Mouse (Mus musculus): ENCODE measurements around the gene Ppp1r14b. TPM values are rescaled to one million over a fixed set of nuclear protein-coding genes. Genes with fewer than 3 reads are reported as not detected.

The Ppp1r14b gene
- total RNA-seq, 2 experiments from 2014 or later, result 96.6 to 107 TPM

DNA sequence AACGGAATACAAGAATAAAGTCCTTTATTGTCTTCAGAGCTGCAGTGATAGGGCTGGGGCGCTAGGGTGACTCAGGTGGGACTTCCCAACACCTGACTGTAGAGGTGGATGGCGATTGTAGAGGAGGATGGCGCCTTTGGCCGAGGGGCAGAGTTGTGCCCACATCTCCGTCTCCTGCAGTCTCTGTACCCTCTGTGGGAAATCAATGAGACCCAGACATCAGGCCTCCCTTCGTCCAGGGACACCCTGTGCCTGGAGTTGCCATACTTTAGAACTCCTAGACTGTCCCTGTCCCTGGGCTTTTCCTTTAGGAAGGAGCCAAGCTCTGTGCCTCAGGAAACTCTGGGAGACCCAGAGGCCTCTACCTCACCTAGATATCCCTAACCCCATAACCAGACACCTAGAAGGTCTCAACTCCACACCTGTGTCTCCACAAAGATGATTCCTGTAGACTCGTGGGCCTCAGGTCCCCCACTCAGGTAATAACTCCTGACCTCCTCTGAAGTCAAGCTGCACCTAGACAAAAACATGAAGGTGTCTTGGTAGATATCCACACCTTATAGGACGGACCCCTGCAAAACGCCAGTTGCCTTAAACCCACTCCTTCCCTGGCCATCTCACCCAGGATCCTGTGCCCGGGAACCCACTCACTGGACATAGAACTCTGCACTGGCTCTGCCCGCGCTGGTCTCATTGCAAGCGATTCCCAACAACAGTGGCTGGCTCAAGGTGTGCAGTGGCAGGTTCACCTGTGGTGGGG is 18.4 kb downstream of the Ppp1r14b start:
- DNase-seq (ENCODE audit: low spot score in 2 of 2), result no peak

DNA sequence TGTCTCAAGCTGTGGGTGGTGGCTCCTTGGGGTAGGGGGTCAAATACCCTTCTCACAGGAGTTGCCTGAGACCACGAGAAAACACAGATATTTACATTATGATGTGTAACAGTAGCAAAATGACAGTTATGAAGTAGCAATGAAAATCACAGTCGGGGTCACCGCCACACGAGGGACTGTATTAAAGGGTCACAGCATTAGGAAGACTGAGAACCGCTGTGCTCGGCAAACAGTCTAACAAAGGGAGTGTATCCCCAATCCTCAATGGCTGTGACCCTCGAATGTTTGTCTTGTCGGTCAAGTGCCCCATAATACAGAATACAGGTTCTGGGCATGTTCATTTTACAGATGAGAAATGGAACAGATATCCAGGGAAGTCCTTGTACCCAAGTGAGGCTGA is 19.2 kb downstream of the Ppp1r14b start:
- no peak for DNase-seq (ENCODE audit: low spot score in 2 of 2)

DNA sequence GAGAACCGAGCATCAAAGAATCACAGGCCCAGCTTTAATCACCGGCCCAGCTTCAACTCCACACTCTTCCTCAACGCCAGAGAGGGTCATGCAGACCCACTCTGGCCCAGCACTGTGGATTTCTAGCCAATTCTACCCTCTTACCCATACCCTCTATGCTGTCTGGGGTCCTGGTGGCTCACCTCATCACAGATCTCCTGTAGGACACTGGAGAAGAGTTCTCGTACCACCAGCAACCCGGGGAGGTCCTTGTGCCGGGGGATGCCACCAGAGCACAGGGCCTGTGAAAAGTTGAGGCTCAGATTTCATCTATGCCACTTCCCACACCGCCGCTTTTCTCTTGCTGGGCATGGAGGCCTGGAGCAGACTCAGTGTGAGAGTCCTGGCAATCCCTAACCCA is 19.7 kb downstream of the Ppp1r14b start:
- no peak for DNase-seq (ENCODE audit: low spot score in 2 of 2)

DNA sequence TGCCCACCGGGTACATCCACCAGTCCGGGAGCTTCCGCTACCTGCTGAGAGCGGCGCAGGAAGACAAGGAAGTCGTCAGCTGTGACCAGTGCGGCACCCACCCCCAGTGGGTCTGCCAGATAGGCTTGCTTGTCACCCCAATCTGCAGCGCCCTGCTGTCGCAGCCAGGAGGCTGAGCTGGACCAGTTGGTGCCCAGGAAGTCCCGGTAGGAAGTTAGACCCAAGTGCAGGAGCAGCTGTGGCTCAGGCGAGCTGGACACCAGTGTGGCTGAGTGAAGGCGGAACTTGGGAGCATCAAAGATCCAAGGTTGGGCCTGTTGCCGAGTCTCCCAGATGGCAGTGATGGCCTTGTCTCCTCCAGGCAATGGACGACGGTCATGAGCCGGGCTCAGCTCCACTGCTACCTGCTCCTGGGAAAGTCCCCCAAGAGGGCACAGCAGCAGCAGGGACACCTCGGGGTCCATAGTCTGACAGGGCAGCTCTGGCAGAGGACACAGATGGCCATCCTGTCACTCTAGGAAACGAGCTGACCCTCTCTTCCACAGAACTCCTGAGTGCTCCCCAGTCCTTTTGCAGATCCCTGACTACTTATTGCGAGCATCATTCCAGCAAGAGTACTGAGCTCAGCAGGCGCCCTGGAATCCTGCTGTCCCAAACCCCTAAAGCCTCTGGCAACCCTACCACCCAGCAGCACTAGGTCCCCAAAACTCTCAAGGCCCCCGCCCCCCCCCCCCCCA is 20.7 kb downstream of the Ppp1r14b start:
- DNase-seq (ENCODE audit: low spot score in 2 of 2), result no peak

DNA sequence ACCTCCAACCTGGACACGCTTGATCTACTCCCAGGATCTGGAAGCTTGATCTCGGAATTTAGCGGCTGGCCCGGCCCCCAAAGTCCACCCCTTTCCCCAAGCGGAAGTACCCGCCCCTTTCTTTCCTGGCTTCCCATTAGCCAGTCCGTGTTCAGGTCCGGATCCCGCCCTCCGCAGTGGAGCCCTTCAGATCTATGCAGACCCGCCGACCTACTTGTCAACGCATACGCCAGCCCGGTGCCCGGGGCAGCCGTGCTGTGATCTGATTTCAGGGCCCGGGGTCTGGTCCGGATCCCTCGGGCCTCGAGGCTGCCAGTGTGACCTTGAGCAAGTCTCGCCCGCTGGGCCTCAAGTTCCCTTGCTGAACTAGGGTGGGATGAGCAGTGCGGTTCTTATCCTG is 21.2 kb downstream of the Ppp1r14b start, which contains the start of the genes Nudt22 and Trpt1:
Gene Nudt22, minus strand, starts transcription at position 112 of the 400 bp plus-strand sequence.
Gene Trpt1, plus strand, starts transcription at position 126 of the 400 bp plus-strand sequence.
- peak; percentile 73 to 85 for DNase-seq (ENCODE audit: low spot score in 2 of 2)

DNA sequence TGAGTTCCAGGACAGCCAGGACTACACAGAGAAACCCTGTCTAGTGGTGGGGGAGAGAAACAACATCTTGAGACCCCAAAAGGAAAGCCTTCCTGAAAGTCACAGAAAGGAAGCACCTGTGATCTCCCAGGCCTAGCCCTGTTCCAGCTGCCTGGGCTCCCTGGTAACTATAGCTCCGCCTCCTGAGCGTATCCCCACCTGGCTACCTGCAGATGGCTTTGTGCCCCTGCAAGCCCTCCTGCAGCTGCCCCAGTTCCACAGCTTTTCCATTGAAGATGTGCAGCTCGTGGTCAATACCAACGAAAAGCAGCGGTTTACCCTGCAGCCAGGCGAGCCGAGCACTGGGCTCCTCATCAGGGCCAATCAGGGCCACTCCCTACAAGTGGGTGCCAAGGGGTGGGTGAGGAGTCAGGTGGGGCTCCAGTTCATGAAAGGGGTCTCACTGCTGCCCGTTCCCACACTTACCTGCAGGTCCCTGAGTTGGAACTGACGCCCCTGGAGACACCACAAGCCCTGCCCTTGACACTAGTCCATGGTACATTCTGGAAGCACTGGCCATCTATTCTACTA is 23.0 kb downstream of the Ppp1r14b start:
- no peak for DNase-seq (ENCODE audit: low spot score in 2 of 2)

DNA sequence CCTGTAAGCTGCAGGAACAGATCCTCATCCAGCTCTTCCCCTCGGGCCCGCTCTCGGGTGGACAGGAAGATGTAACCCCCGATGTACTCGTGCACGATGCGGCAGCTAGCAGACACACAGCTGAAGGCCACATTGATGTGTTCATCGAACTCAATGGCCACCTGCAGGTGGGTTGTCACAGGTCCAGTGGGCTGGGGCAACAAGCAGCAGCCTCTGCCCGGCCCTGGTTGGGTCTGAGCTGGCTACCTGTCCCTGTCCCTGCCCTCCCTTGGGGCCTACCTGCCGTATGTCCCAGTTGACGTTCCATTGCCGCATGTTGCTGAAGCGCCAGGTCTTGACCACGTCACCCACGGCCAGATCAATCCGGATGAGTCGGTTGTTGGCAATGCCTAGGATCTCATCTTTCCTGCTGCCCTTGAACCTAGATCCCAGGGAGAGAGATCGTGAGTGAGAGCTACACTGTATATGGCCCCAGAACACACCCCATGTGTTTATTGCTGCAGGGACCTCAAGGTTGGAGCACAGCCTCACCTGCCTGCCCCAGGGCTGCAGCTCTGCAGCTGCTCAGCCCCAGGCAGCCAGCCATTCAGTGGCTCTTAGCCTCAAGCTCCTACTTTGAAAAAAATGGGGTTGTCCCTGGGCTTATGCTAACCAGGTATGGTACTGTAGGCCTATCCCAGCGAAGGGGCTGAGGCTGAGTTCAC is 24.7 kb downstream of the Ppp1r14b start:
- DNase-seq (ENCODE audit: low spot score in 2 of 2), result no peak

DNA sequence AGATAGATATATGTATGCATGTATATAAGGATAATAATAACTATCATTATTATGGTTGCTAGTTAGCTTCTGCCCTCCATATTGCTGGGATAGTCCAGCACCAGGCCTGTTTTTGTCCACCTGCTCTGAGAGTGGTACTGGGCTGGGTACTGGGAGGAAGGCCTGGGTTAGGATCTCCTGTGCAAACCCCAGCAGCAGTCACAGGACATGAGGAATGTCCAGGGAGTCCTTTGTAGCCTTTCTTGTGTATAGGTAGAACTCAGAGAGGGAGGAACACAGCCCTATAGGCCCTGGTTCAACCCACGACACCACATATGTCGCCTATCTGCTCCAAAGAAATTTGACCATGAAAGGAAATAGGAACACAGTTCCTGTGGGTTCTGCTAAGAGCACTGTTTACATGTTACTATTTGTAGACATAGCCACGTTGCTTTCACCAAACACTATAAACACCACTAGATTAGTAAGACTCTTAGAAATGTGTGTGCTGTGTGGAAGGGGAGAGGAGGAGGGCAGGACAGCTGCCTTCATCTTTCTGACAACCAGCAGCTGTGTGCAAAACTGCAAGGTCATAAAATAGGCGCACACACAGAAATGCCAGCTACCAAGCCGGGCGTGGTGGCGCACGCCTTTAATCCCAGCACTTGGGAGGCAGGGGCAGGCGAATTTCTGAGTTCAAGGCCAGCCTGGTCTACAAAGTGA is 32.3 kb downstream of the Ppp1r14b start:
- no peak for DNase-seq (ENCODE audit: low spot score in 2 of 2)

DNA sequence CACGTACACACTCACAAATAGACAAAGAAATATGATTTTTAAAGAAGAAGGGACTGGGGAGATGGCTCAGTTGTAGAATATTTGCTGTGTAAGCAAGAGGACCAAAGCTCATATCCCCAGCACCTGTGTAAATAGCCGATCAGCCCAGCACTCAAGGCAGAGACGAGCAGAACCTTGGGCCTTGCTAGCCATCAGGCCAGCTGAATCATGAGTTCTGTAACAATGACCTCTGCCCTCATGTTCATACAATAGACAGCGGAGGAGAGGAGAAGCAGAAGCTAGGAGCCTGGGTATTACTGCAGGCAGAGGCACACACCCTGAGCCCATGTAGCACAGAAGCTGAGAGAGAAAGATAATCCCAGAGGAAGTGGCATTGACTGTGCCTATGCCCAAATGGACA is 37.7 kb downstream of the Ppp1r14b start:
- no peak for DNase-seq (ENCODE audit: low spot score in 2 of 2)

DNA sequence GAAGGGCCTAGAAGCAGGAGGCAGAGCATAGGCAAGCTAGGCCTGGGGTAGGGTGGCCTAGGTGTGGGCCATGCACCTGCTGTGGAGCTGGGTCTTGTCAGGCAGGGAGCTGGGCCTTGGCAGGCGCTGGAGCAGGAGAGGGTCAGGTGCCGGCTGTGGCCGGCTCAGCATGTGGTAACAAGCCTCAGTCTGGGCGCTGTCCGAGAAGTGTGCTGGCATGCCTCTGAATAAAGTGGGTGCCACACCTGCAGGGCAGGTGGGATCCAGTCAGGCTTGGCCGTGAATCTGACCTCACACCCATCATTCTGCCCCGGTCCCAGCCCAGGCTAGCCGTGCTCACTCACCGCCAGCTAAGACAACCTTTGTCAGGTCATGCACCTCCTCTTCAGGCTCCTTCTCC is 39.2 kb downstream of the Ppp1r14b start:
- DNase-seq (ENCODE audit: low spot score in 2 of 2), result no peak

DNA sequence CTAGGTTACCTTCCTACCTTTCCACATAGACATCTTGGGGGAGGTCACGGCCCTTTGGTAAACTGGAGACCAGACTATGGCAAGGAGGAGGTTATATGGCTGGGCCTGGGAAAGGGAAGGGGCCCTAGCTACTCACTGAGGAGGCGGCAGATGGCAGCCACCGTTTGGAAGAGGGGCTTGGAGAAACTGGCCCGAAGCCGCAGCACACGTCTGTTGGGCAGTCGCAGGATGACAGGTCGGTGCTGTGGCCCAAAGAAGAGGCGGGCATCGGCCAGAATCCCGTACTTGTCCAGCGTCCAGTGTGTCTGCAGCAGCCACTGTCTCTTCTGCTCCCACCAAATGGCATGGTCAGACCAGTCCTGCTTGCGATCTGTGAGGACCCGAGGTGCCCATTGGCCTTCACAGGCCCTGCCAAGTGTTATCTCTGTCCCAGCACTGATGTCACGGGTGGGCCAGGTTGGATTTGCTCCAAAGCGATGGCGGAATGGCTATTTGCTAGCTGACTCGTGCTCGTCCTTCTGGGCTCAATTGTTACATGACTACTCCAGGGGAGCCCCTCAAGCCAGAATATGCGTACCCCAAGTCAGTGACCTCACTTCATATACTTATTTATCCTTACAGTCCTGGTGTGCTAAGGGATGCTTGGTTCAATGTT is 39.8 kb downstream of the Ppp1r14b start:
- no peak for DNase-seq (ENCODE audit: low spot score in 2 of 2)

DNA sequence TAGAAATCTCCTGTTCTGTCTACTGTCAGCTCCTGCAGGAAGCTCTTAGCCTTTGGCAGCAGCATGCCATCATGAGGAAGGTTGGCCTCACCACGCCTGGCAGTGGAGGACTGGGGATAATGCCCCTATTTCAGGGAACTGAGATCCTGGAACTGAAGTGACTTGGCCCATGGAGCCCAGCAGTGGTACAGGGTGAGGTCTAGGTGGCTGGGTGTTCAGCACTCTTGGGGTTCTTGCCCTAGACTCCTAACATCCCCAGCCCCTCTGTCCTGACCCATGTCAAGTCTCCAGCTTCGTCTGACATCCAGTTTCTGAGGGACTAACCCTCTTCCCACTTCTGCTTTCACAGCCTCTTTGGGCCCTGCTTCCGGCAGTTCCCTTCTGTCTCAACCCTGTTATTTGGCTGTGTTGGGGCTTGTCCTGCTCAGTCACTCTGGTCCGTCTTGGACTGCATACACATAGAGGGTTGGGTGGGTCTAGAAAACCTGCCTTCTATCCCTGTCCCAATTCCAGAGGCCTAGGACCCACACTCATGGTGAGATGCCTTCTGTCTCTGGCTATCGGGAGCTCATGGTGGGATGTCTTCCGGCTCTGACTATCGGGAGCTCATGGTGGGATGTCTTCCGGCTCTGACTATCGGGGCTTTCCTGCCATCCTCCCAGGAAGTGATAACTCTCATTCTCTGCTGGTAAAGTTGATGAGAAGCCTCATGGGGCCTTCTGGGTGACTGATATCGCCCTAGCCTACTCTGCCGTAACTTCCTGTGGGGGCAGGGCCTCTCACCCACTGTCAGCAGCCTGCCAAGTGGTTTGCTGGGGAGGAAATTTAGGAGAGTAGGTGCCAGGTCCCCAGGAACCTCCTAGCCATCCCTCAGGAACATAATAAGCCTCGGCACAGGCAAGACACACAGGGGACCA is 43.0 kb downstream of the Ppp1r14b start:
- DNase-seq (ENCODE audit: low spot score in 2 of 2), result no peak

DNA sequence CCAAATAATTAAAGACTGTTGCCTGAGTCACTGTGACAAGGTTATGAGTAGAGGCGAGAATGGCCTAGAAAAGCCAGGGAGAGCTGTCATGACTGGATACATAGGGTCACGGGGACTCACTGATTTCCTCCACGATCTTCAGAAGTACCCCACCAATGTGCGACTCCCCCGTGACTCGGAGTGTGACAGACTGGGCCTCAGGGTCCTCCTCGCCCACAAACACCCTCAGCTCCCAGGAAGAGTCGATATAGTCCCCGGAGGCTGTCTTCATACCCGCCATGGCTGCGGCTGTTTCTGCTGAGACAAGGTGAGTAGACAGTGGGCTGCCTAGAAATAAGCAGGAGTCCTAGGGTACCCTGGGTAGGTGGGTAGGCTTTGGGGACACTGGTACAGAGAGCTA is 43.8 kb downstream of the Ppp1r14b start:
- DNase-seq (ENCODE audit: low spot score in 2 of 2), result no peak

DNA sequence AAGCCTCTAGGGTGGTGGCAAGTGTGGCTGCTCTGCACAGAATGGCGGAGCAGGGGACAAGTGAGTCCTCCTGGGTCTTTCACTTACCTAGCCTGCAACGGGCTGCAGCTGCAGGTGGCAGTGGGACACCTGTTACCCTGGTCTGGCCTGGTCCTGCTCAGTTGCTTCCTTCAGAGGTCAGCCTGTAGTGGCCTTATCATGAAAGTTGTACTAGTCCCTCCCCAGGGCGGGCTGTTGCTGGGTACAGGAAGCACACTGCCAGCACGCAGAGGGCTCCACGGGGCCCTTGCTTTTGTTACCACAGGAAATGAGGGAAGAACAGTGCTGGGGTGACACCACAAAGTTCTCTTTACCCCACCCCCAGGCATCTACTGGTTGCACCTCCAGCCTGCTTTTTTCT is 44.4 kb downstream of the Ppp1r14b start, which contains the start of gene Fermt3:
Gene Fermt3, minus strand, starts transcription at position 279 of the 400 bp plus-strand sequence.
- peak in 1 of 2 experiments; percentile 37 for DNase-seq (ENCODE audit: low spot score in 2 of 2)

DNA sequence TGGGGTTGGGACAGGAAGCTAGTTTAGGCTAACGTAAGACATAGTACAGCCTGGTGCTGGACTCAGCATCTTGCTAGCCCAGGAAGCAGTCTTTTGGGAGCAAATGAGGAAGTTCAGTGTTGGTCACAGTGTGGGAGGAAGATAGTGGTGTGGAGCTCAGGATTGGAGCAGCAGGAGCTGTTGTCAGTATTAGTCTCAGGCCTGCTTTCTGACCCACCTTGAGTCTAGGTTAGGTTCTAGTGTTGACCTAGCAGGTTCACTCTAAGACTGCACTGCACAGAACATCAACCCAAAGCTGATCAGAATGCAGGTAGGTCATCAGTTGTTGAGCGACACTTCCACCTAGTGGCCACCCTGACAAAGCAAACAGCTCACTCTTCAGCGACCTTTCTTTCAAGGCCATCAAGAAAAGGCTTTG is 45.5 kb downstream of the Ppp1r14b start:
- DNase-seq (ENCODE audit: low spot score in 2 of 2), result no peak

Data from layer of hippocampus, postnatal 14 days (tissue).